Mouse (Mus musculus) heart, postnatal 0 days (tissue): ENCODE data around the gene Chchd3. TPM values are rescaled to one million over a fixed set of nuclear protein-coding genes. Genes with fewer than 3 reads are reported as not detected.

ENCODE experiments used
- ATAC-seq: fragments of 200-750 bp; cut with Nextera tagmentation; 2 replicates; pipeline ENCODE4 v1.8.0; 2017; ENCODE audit warnings: low read depth, moderate number of reproducible peaks, moderate library complexity; ENCODE audit not compliant: insufficient read depth
- DNase-seq: peaks from one replicate; pipeline ENCODE4 v3.0.0-alpha.2; 2016; ENCODE audit warnings: low spot score
- H3K27ac ChIP-seq: fragments of 300-500 bp; sonication (generic); 2 replicates; pipeline ENCODE4 v1.5.1; 2014; ENCODE audit warnings: low read depth, mild to moderate bottlenecking
- H3K27me3 ChIP-seq: fragments of 300-500 bp; sonication (generic); 2 replicates; pipeline ENCODE4 v1.6.1; 2014; ENCODE audit warnings: low read length, mixed read lengths; ENCODE audit not compliant: control insufficient read depth, insufficient read depth
- H3K36me3 ChIP-seq: fragments of 300-500 bp; sonication (generic); replicated peaks from 2 replicates; pipeline ENCODE4 v1.6.1; 2014; ENCODE audit warnings: low read length, mixed read lengths; ENCODE audit not compliant: control insufficient read depth, insufficient read depth
- H3K4me1 ChIP-seq: fragments of 300-500 bp; sonication (generic); 2 replicates; pipeline ENCODE4 v1.6.1; 2014; ENCODE audit warnings: antibody characterized with exemption; ENCODE audit not compliant: control insufficient read depth, insufficient read depth
- H3K4me2 ChIP-seq: fragments of 300-500 bp; sonication (generic); 2 replicates; pipeline ENCODE4 v1.6.1; 2014; ENCODE audit warnings: low read depth, mild to moderate bottlenecking, low read length, moderate library complexity
- H3K4me3 ChIP-seq: fragments of 300-500 bp; sonication (generic); 2 replicates; pipeline ENCODE4 v1.5.1; 2014; ENCODE audit warnings: low read depth, low read length
- H3K9ac ChIP-seq: fragments of 300-500 bp; sonication (generic); replicated peaks from 2 replicates; pipeline ENCODE4 v1.6.1; 2014; ENCODE audit warnings: low read depth, low read length, mixed read lengths
- H3K9me3 ChIP-seq: fragments of 300-500 bp; sonication (generic); replicated peaks from 2 replicates; pipeline ENCODE4 v1.6.1; 2016; ENCODE audit warnings: low read length; ENCODE audit not compliant: control insufficient read depth
- CTCF ChIP-seq: IDR thresholded peaks from 2 replicates; pipeline ENCODE4 v1.5.1; 2016; ENCODE audit warnings: antibody characterized with exemption, control low read depth, low read depth
- EP300 ChIP-seq: IDR thresholded peaks from 2 replicates; pipeline ENCODE4 v1.6.1; 2016; ENCODE audit warnings: antibody characterized with exemption, low read depth
- WGBS: fragments of 180-500 bp; shearing (Covaris S2); extraction: QIAGEN DNeasy Blood & Tissue Kit; methylation state at CpG from one replicate; pipeline ENCODE4 v1.1.7; 2014; 5-methylcytosine and 5-hydroxymethylcytosine counted together
- polyA plus RNA-seq: library from polyadenylated mRNA; unstranded; fragments of >200 nt; fragmentation: Nextera tagmentation; extraction: Ambion mirVana; gene quantifications from 2 replicates; pipeline ENCODE4 v1.2.1, GENCODE M21; 2015
- total RNA-seq: library from RNA; depleted of rRNA; stranded (reverse); fragments of >200 nt; gene quantifications from 2 replicates; pipeline ENCODE4 v1.2.3, GENCODE M21; 2014; ENCODE audit warnings: low replicate concordance

The Chchd3 gene
- total and polyA plus RNA-seq, 2 experiments from 2014 or later, result 314 to 332 TPM

DNA sequence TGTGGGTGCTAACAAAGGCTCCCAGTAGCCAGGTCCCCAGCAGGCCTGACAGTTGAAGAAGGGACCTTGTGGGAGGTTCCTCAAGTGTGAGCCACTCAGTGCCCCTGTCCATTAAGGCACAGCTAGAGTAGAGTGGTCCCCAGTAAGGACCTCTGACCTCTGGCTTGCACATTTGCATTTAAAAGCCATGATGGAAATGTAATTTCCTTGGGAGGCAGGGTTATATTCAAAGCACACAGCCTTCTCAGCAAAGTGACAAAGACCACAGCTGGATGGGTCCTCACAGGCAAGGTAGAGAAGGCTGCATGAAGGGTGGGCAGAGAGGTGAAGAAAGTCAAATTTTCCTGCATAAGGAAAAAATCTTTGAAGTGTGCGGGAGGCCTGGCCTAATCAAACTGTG, 272.7 kb downstream of the Chchd3 start:
- ATAC-seq (no peak), DNase-seq (no peak)
- Histone ChIP-seq H3K27me3 (no peaks in the 10 kb centered on the region), H3K9me3 (no peaks in the 10 kb centered on the region), H3K27ac (no peak overlapping the region), H3K4me1 (no peaks in the 10 kb centered on the region), H3K9ac (no peak overlapping the region), H3K4me2 (no peak overlapping the region), H3K4me3 (no peak overlapping the region), H3K36me3 (peaks cover 23% of the 10 kb centered on the region)
- TF ChIP-seq EP300 (no peak), CTCF (no peak)
- WGBS, result 68% methylated on average over 1 of the region's 1 CpGs

DNA sequence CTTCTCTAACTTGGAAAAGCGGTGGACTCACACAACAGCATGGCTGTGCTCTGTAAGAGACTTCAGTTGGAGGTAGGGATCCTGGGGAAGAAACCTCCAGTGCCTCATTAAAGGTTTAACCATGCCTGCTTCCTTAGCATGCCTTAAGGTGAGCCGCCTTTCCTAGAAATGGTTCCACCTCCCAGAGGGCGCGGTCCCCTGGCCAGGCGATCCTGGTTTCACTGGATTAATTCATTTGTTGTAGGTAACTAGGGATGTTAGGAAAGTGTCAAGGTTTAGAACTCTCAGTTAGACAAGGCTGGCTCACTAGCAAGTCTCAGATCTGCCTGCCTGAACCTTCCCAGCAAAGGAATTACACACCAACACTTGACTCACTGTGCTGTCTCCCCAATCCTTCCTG, 273.9 kb downstream of the Chchd3 start:
- WGBS, result 93% methylated on average over 5 of the region's 5 CpGs
- H3K27ac ChIP-seq, result no peak overlapping the region
- no peak overlapping the region for H3K4me2 ChIP-seq
- no peak for ATAC-seq
- no peak for DNase-seq
- 0 out of 2 replicates have a peak, but pooled peaks cover 1% of the 10 kb centered on the region for H3K4me1 ChIP-seq
- TF ChIP-seq EP300 (no peak), CTCF (no peak)
- no peak overlapping the region for H3K9ac ChIP-seq
- H3K9me3 ChIP-seq, result no peaks in the 10 kb centered on the region
- no peaks in the 10 kb centered on the region for H3K27me3 ChIP-seq
- H3K36me3 ChIP-seq, result peaks cover 11% of the 10 kb centered on the region; the same call in 1 of the 2 replicates
- H3K4me3 ChIP-seq, result no peak overlapping the region

DNA sequence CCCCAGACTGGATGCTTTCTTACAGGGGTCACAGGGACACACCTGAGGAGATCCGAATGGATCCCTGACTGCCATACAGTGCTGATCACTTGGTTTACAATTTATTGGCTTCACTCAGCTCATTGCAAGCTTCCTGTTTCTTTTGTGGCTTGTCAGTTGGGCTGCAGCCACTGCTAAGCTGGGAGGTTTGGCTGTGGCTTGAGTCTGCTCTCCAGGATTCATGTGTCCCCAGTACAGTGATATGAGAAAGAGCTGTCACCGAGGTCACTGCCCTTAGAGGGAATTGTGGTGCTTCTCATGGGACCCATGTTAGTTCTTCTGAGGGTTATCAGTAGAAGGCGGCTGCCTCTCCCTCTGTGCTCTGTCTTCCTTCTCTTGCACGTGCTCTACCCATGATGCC, 277.0 kb downstream of the Chchd3 start:
- WGBS, result 40% methylated on average over 4 of the region's 4 CpGs
- TF ChIP-seq CTCF (no peak), EP300 (no peak)

DNA sequence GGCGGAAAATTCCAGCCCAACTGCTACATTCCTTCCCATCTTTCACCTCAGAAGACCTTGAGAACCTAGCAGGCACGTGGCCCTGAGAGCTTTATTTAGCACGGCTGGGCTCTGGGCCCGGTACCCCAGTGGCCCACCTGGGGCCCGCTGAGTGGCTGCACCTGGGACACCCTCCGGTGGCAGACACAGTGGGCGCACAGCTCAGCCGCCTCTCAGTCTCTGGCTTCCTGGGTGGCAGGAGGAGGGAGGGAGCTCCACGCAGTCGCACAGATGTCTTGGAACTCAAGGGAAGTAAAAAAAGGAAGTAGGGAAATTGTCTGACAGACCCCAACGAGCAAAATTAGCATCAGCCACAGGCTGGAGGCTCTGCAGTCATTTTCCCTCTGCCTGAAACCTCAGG, 279.5 kb downstream of the Chchd3 start:
- ATAC-seq (peak; percentile 86), DNase-seq (peak; percentile 63)
- H3K4me3 ChIP-seq, result no peak overlapping the region
- no peaks in the 10 kb centered on the region for H3K9me3 ChIP-seq
- H3K9ac ChIP-seq, result no peak overlapping the region
- TF ChIP-seq EP300 (no peak), CTCF (0 out of 2 replicates have a peak, but pooled peaks have one; percentile 7)
- H3K27ac ChIP-seq, result peak overlapping the region; percentile 52
- H3K4me2 ChIP-seq, result peak overlapping the region; percentile 41
- WGBS, result 12% methylated on average over 11 of the region's 11 CpGs
- no peaks in the 10 kb centered on the region for H3K36me3 ChIP-seq
- peaks cover 14% of the 10 kb centered on the region; the same call in 1 of the 2 replicates for H3K4me1 ChIP-seq
- H3K27me3 ChIP-seq, result no peaks in the 10 kb centered on the region

More for the DNA sequence above, 277.0 kb downstream of the Chchd3 start:
- H3K9me3 ChIP-seq, result no peaks in the 10 kb centered on the region
- no peaks in the 10 kb centered on the region for H3K36me3 ChIP-seq
- H3K4me2 ChIP-seq, result no peak overlapping the region
- H3K27ac ChIP-seq, result peak overlapping the region; percentile 26; the same call in 1 of the 2 replicates
- peaks cover 14% of the 10 kb centered on the region; the same call in 1 of the 2 replicates for H3K4me1 ChIP-seq
- DNase-seq (peak; percentile 35), ATAC-seq (no peak)
- no peaks in the 10 kb centered on the region for H3K27me3 ChIP-seq
- no peak overlapping the region for H3K9ac ChIP-seq
- H3K4me3 ChIP-seq, result no peak overlapping the region

DNA sequence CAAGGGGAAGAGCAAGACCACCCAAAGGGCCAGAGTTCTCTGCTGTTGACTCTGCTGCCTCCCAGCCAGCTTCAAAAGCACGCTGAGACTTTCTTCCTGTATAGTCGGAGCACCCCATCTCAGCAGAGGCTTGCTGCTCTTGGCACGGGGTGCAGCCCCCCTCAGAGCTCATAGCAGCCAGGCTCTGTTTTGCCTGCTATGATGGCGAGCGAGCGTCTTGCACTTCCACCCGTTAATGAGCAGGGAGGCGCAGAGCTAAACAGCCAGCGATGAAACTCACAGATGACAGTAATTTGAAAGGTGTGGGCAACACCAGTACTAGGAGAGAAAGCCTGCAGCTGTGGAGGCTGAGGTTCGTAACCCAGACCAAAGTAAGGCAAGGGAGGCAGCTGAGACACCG, 283.7 kb downstream of the Chchd3 start:
- TF ChIP-seq CTCF (no peak), EP300 (no peak)
- H3K36me3 ChIP-seq, result no peaks in the 10 kb centered on the region
- DNase-seq, result no peak
- no peaks in the 10 kb centered on the region for H3K9me3 ChIP-seq
- no peak overlapping the region for H3K4me2 ChIP-seq
- H3K4me3 ChIP-seq, result no peak overlapping the region
- no peak overlapping the region for H3K9ac ChIP-seq
- H3K27ac ChIP-seq, result no peak overlapping the region
- 66% methylated on average over 11 of the region's 11 CpGs for WGBS
- peaks cover 14% of the 10 kb centered on the region; the same call in 1 of the 2 replicates for H3K4me1 ChIP-seq
- ATAC-seq, result no peak
- no peaks in the 10 kb centered on the region for H3K27me3 ChIP-seq

DNA sequence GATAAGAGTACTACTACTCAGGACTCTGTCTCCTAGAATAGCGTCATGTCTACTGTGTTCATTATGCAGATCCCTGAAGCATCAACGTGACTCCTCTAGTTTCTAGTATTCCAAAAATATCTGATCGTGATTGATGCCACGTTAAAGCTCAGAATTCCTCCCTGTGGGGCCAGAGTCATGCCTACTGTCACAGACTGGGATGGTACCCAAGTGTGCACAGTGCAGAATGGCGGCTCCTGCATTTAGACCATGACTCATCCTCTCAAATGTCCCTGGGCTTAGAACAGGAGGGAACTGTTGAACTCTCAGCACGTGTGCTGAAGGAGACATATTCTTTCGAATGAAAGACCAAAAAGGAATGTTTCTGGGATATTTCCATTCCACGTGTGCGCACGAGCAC, 305.5 kb downstream of the Chchd3 start:
- H3K27ac ChIP-seq, result no peak overlapping the region
- no peak for TF ChIP-seq CTCF
- H3K9ac ChIP-seq, result no peak overlapping the region
- no peaks in the 10 kb centered on the region for H3K36me3 ChIP-seq
- H3K4me2 ChIP-seq, result no peak overlapping the region
- no peak overlapping the region for H3K4me3 ChIP-seq
- no peaks in the 10 kb centered on the region for H3K4me1 ChIP-seq
- H3K9me3 ChIP-seq, result no peaks in the 10 kb centered on the region
- DNase-seq, result peak; percentile 8
- 60% methylated on average over 10 of the region's 10 CpGs for WGBS
- no peak for ATAC-seq
- H3K27me3 ChIP-seq, result no peaks in the 10 kb centered on the region
